Mouse (Mus musculus) limb, embryonic 14.5 days (tissue): ENCODE measurements at regions not wholly inside any gene's neighbourhood (a gene's known extent, or its start where the extent isn't known, plus 50 kb on each side); places are given as distances from the start of the nearest gene placed in this dataset.

Source experiments
- ATAC-seq: fragments of 200-750 bp; cut with Nextera tagmentation; 2 replicates; pipeline ENCODE4 v1.8.0; 2017; ENCODE audit warnings: low read depth, moderate number of reproducible peaks, moderate TSS enrichment; ENCODE audit not compliant: low FRiP score
- DNase-seq: peaks from one replicate; pipeline ENCODE4 v3.0.0-alpha.2; 2015; ENCODE audit warnings: low spot score
- H3K27ac ChIP-seq: fragments of 300-500 bp; sonication (generic); replicated peaks from 2 replicates; pipeline ENCODE4 v1.5.1; 2014; ENCODE audit warnings: low read depth, mild to moderate bottlenecking, low read length, moderate library complexity, mixed read lengths
- H3K27me3 ChIP-seq: fragments of 300-500 bp; sonication (generic); 2 replicates; pipeline ENCODE4 v1.6.1; 2014; ENCODE audit warnings: low read length, mixed read lengths; ENCODE audit not compliant: control insufficient read depth, insufficient read depth
- H3K36me3 ChIP-seq: fragments of 300-500 bp; sonication (generic); 2 replicates; pipeline ENCODE4 v1.6.1; 2014; ENCODE audit warnings: mild to moderate bottlenecking, low read length, moderate library complexity, mixed read lengths; ENCODE audit not compliant: control insufficient read depth, insufficient read depth
- H3K4me1 ChIP-seq: fragments of 300-500 bp; sonication (generic); 2 replicates; pipeline ENCODE4 v1.6.1; 2014; ENCODE audit warnings: antibody characterized with exemption, low read length, mixed read lengths; ENCODE audit not compliant: control insufficient read depth, insufficient read depth
- H3K4me2 ChIP-seq: fragments of 300-500 bp; sonication (generic); replicated peaks from 2 replicates; pipeline ENCODE4 v1.6.1; 2014; ENCODE audit warnings: low read depth, mild to moderate bottlenecking, low read length, moderate library complexity; ENCODE audit not compliant: severe bottlenecking
- H3K4me3 ChIP-seq: fragments of 300-500 bp; sonication (generic); replicated peaks from 2 replicates; pipeline ENCODE4 v1.5.1; 2014; ENCODE audit warnings: low read length
- H3K9ac ChIP-seq: fragments of 300-500 bp; sonication (generic); 2 replicates; pipeline ENCODE4 v1.6.1; 2014; ENCODE audit warnings: mild to moderate bottlenecking, low read depth, low read length, moderate library complexity; ENCODE audit not compliant: severe bottlenecking
- H3K9me3 ChIP-seq: fragments of 300-500 bp; sonication (generic); 2 replicates; pipeline ENCODE4 v1.6.1; 2016; ENCODE audit warnings: low read length; ENCODE audit not compliant: control insufficient read depth
- POLR2A ChIP-seq: fragments of 200-500 bp; IDR thresholded peaks from 2 replicates; pipeline ENCODE4 v1.8.0; 2012; ENCODE audit warnings: inconsistent platforms, mild to moderate bottlenecking, moderate library complexity, borderline replicate concordance; ENCODE audit not compliant: insufficient read depth, insufficient read length; ENCODE audit errors: extremely low read depth
- WGBS: fragments of 180-500 bp; shearing (Covaris S2); extraction: QIAGEN DNeasy Blood & Tissue Kit; methylation state at CpG from one replicate; pipeline ENCODE4 v1.1.7; 2014; 5-methylcytosine and 5-hydroxymethylcytosine counted together

- Histone ChIP-seq H3K27ac (no peak overlapping the region), H3K9ac (no peak overlapping the region), H3K27me3 (no peaks in the 10 kb centered on the region), H3K9me3 (no peaks in the 10 kb centered on the region), H3K4me2 (no peak overlapping the region), H3K4me3 (no peak overlapping the region), H3K36me3 (no peaks in the 10 kb centered on the region), H3K4me1 (no peaks in the 10 kb centered on the region)
- TF ChIP-seq POLR2A, result no peak
- 71% methylated on average over 7 of the region's 7 CpGs for WGBS
- DNase-seq (no peak), ATAC-seq (no peak)
Measured at GRCm38 (mm10) chr13:110573360-110574065, 178.7 kb downstream of the Plk2 start.

GRCm38 (mm10) chr13:110574764-110575471, 180.1 kb downstream of the Plk2 start:
- H3K36me3 ChIP-seq, result no peaks in the 10 kb centered on the region
- no peak overlapping the region for H3K27ac ChIP-seq
- 63% methylated on average over 6 of the region's 6 CpGs for whole genome bisulfite sequencing

GRCm38 (mm10) chr13:110578159-110578558, 183.3 kb downstream of the Plk2 start:
- no peaks in the 10 kb centered on the region for H3K36me3 ChIP-seq
- H3K27ac ChIP-seq, result no peak overlapping the region
- H3K27me3 ChIP-seq, result no peaks in the 10 kb centered on the region
- no peaks in the 10 kb centered on the region for H3K9me3 ChIP-seq
- H3K4me2 ChIP-seq, result no peak overlapping the region; the same call in 1 of the 2 replicates
- H3K9ac ChIP-seq, result no peak overlapping the region
- no peak for DNase-seq
- no peak for TF ChIP-seq POLR2A
- no peak overlapping the region for H3K4me3 ChIP-seq
- no peak for ATAC-seq
- H3K4me1 ChIP-seq, result no peaks in the 10 kb centered on the region
- WGBS, result 51% methylated on average over 7 of the region's 7 CpGs

More at GRCm38 (mm10) chr13:110574764-110575471, 180.1 kb downstream of the Plk2 start:
- no peak overlapping the region for H3K9ac ChIP-seq
- no peak for DNase-seq
- no peak overlapping the region for H3K4me2 ChIP-seq
- H3K27me3 ChIP-seq, result no peaks in the 10 kb centered on the region
- H3K9me3 ChIP-seq, result no peaks in the 10 kb centered on the region
- no peaks in the 10 kb centered on the region for H3K4me1 ChIP-seq
- no peak for TF ChIP-seq POLR2A
- ATAC-seq, result no peak
- H3K4me3 ChIP-seq, result no peak overlapping the region

- ATAC-seq, result no peak
- no peak for TF ChIP-seq POLR2A
Measured at GRCm38 (mm10) chr13:110580166-110580565, 185.3 kb downstream of the Plk2 start.

GRCm38 (mm10) chr13:110580570-110580969, 185.7 kb downstream of the Plk2 start:
- Histone ChIP-seq H3K27me3 (no peaks in the 10 kb centered on the region), H3K27ac (no peak overlapping the region), H3K4me2 (no peak overlapping the region), H3K9me3 (no peaks in the 10 kb centered on the region), H3K4me1 (no peaks in the 10 kb centered on the region), H3K9ac (no peak overlapping the region), H3K4me3 (no peak overlapping the region), H3K36me3 (no peaks in the 10 kb centered on the region)
- ATAC-seq, result no peak
- DNase-seq, result no peak
- TF ChIP-seq POLR2A, result no peak
- WGBS, result 52% methylated on average over 5 of the region's 5 CpGs

More at GRCm38 (mm10) chr13:110580166-110580565, 185.3 kb downstream of the Plk2 start:
- Histone ChIP-seq H3K4me1 (no peaks in the 10 kb centered on the region), H3K9me3 (no peaks in the 10 kb centered on the region), H3K4me2 (no peak overlapping the region), H3K27me3 (no peaks in the 10 kb centered on the region), H3K9ac (no peak overlapping the region), H3K36me3 (no peaks in the 10 kb centered on the region), H3K4me3 (no peak overlapping the region), H3K27ac (no peak overlapping the region)
- WGBS, result 71% methylated on average over 4 of the region's 4 CpGs
- no peak for DNase-seq
